Mouse (Mus musculus) kidney, postnatal 0 days (tissue): ENCODE measurements at regions not wholly inside any gene's neighbourhood (a gene's known extent, or its start where the extent isn't known, plus 50 kb on each side); places are given as distances from the start of the nearest gene placed in this dataset.

Experiments
- ATAC-seq: fragments of 200-750 bp; cut with Nextera tagmentation; replicated peaks from 2 replicates; pipeline ENCODE4 v1.8.0; 2017; ENCODE audit warnings: low read depth, moderate number of reproducible peaks, moderate TSS enrichment, moderate library complexity; ENCODE audit not compliant: low FRiP score
- DNase-seq: peaks from one replicate; pipeline ENCODE4 v3.0.0-alpha.2; 2016; ENCODE audit warnings: low spot score
- H3K27ac ChIP-seq: fragments of 300-500 bp; sonication (generic); 2 replicates; pipeline ENCODE4 v1.5.1; 2014; ENCODE audit warnings: mild to moderate bottlenecking
- H3K27me3 ChIP-seq: fragments of 300-500 bp; sonication (generic); 2 replicates; pipeline ENCODE4 v1.6.1; 2014; ENCODE audit warnings: low read length, mixed read lengths; ENCODE audit not compliant: insufficient read depth
- H3K36me3 ChIP-seq: fragments of 300-500 bp; sonication (generic); 2 replicates; pipeline ENCODE4 v1.6.1; 2014; ENCODE audit warnings: low read length, mixed read lengths; ENCODE audit not compliant: insufficient read depth
- H3K4me1 ChIP-seq: fragments of 300-500 bp; sonication (generic); replicated peaks from 2 replicates; pipeline ENCODE4 v1.6.1; 2014; ENCODE audit warnings: antibody characterized with exemption, low read length, mixed read lengths; ENCODE audit not compliant: insufficient read depth
- H3K4me2 ChIP-seq: fragments of 300-500 bp; sonication (generic); 2 replicates; pipeline ENCODE4 v1.6.1; 2014; ENCODE audit warnings: mild to moderate bottlenecking, low read length, moderate library complexity, mixed read lengths
- H3K4me3 ChIP-seq: fragments of 300-500 bp; sonication (generic); replicated peaks from 2 replicates; pipeline ENCODE4 v1.5.1; 2014; ENCODE audit warnings: low read depth, low read length
- H3K9ac ChIP-seq: fragments of 300-500 bp; sonication (generic); 2 replicates; pipeline ENCODE4 v1.6.1; 2014; ENCODE audit warnings: low read depth, low read length
- H3K9me3 ChIP-seq: fragments of 300-500 bp; sonication (generic); replicated peaks from 2 replicates; pipeline ENCODE4 v1.6.1; 2016; ENCODE audit warnings: low read length, inconsistent platforms, mixed read lengths
- CTCF ChIP-seq: IDR thresholded peaks from 2 replicates; pipeline ENCODE4 v1.5.1; 2016; ENCODE audit warnings: antibody characterized with exemption, low read depth, mild to moderate bottlenecking, moderate library complexity
- WGBS: fragments of 180-500 bp; shearing (Covaris S2); extraction: QIAGEN DNeasy Blood & Tissue Kit; methylation state at CpG from one replicate; pipeline ENCODE4 v1.1.7; 2014; 5-methylcytosine and 5-hydroxymethylcytosine counted together

DNA sequence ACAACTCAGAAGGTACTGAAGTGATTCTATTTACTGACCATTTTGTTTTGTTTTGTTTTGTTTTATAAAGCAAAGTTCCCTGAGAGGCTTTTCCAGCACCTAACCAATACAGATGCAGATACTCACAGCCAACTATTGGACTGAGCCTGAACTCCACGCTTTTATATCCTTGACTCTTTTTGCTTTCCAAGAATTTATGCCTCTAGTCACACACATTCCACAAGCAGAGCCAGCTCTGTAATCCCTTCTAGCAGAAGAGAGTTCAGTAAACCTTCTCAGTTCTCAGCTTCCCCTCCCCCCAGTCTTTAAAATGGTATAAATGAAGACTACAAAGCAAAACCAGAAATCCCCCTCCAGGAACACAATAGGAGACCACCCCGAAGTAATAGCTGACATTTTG lies 269.0 kb upstream of the 1700003H04Rik start:
- DNase-seq = peak; percentile 25
- ATAC-seq = no peak
- Histone ChIP-seq H3K36me3 (no peaks in the 10 kb centered on the region), H3K4me1 (no peaks in the 10 kb centered on the region), H3K4me2 (no peak overlapping the region), H3K4me3 (no peak overlapping the region), H3K9ac (no peak overlapping the region), H3K9me3 (no peaks in the 10 kb centered on the region), H3K27me3 (no peaks in the 10 kb centered on the region), H3K27ac (no peak overlapping the region)
- TF ChIP-seq CTCF = no peak
- 66% methylated on average over 2 of the region's 2 CpGs for WGBS

DNA sequence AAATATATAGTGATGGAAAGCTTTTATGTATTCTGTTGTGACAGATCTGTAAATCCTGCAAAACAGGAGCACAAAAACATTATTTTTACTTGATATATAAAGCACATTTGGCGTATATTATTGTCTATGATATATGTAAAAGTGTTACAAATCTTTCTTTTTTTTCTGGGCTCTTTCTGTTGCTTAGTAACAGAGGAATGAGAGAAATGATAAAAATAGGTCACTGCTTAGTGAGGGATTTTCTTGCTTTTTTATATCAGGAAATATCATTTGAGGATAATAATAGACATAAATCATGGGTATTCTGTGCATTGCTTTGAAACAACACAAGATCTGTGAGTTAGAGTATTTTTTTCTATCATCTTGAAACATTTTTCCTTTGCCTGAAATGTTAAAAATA lies 239.7 kb upstream of the 1700003H04Rik start:
- H3K9ac ChIP-seq = no peak overlapping the region
- H3K27me3 ChIP-seq = no peaks in the 10 kb centered on the region
- 75% methylated on average over 1 of the region's 1 CpGs for WGBS
- H3K36me3 ChIP-seq = no peaks in the 10 kb centered on the region
- no peak overlapping the region for H3K4me3 ChIP-seq
- no peaks in the 10 kb centered on the region for H3K9me3 ChIP-seq
- no peak for TF ChIP-seq CTCF
- ATAC-seq (no peak), DNase-seq (no peak)
- no peaks in the 10 kb centered on the region for H3K4me1 ChIP-seq
- H3K4me2 ChIP-seq = no peak overlapping the region
- H3K27ac ChIP-seq = no peak overlapping the region

DNA sequence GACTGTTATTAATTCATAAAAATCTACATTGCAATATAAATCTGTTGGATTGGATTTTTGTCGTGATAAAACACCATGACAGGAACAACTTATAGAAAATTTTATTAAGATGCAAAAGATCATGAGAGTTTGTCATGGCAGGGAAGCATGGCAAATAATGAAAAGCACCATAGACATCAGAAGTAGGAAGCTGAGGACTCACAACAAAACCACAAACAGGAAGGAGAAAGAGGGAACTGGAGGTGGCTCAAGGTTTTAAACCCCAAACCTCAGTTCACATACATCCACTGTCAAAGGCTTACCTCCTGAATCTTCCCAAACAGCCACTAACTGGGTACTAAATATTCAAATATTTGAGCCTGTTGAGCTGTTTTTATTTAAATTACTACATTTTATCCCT lies 226.0 kb upstream of the 1700003H04Rik start:
- WGBS = 88% methylated on average over 1 of the region's 1 CpGs
- H3K9ac ChIP-seq = no peak overlapping the region
- no peaks in the 10 kb centered on the region for H3K27me3 ChIP-seq
- TF ChIP-seq CTCF = no peak
- ATAC-seq = no peak
- no peak overlapping the region for H3K27ac ChIP-seq
- no peaks in the 10 kb centered on the region for H3K9me3 ChIP-seq
- H3K4me1 ChIP-seq = no peaks in the 10 kb centered on the region
- no peak for DNase-seq
- no peaks in the 10 kb centered on the region for H3K36me3 ChIP-seq
- H3K4me3 ChIP-seq = no peak overlapping the region
- no peak overlapping the region for H3K4me2 ChIP-seq

DNA sequence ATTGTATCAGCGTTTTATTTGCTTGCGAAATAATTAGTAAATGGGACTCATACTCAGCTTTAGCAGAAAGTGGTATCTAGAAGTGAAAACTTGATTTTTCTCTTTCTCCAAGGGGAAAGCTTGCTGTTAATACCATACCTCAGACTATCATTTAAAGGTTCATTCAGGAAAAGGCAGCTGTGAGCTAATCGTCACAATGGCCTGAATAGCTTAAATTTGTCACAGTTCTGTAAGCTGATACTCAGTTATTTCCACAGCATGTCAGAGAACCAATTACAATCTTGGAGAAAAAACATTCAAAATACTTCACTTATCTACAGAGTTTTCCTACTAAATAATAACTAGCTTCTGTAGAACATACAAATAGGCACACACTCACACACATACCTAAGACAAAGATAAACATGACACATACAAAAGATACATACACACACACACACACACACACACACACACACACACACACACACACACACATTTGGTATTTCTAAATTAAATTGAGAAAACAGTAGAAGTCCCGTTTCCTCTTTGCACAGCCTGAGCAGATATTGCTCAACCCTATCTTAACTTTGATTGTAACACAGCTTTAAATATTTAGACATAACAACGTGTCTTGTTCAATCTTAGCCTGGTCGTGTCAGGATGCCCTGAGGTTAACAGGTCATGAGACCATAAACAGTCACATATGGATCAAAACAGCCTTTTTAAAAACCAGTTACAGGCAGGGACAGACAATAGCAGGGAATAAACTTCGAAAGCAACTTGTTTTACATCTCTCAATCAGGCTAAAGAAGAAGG lies 208.5 kb upstream of the 1700003H04Rik start:
- Histone ChIP-seq H3K4me1 (no peaks in the 10 kb centered on the region), H3K27me3 (no peaks in the 10 kb centered on the region), H3K36me3 (no peaks in the 10 kb centered on the region), H3K9ac (no peak overlapping the region), H3K9me3 (no peaks in the 10 kb centered on the region), H3K4me2 (no peak overlapping the region), H3K27ac (no peak overlapping the region), H3K4me3 (no peak overlapping the region)
- no peak for ATAC-seq
- WGBS = 60% methylated on average over 7 of the region's 7 CpGs
- DNase-seq = no peak
- TF ChIP-seq CTCF = no peak

DNA sequence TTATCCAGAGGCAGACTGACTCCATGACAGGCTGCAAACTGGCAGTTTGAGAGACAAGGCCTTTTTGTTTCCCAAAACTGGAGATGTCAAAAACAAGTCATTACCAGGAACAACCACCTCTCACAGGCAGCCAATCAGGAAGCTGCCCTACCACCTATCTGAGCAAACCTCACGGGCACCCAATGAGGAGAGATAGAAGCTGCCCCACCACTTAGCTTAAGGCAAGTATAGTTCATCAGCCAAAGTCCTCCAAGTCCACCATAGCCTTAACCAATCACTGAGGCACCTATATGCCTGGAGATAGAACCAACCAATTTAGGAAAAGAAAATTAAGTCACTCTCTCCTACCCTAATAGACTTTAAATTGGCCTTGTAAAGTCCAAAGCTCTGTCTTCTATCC lies 207.3 kb upstream of the 1700003H04Rik start:
- Histone ChIP-seq H3K4me1 (no peaks in the 10 kb centered on the region), H3K36me3 (no peaks in the 10 kb centered on the region), H3K4me2 (no peak overlapping the region), H3K4me3 (no peak overlapping the region), H3K27ac (no peak overlapping the region), H3K9me3 (no peaks in the 10 kb centered on the region), H3K9ac (no peak overlapping the region), H3K27me3 (no peaks in the 10 kb centered on the region)
- DNase-seq = no peak
- TF ChIP-seq CTCF = no peak
- ATAC-seq = no peak
- 88% methylated on average over 1 of the region's 1 CpGs for WGBS

DNA sequence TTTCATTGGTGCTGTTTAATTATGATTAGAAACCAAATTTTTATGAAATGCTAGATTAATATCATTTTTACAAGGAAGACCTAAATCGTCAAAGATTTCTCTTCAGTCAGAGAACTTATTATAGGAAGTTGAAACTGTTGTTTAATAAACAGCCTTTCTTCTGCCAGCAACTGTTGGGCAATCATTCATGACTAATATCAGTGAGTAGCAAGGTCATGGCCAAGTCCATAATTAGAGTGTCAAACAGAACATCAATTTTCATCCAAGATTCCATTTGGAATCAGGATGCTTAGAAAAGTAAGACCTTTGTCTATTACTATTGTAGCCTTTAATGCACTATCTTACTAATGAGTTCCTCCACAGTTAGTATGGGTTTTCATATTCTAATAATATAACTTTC lies 189.4 kb upstream of the 1700003H04Rik start:
- ATAC-seq (no peak), DNase-seq (no peak)
- no peak overlapping the region for H3K27ac ChIP-seq
- H3K36me3 ChIP-seq = no peaks in the 10 kb centered on the region
- H3K9me3 ChIP-seq = no peaks in the 10 kb centered on the region
- H3K4me3 ChIP-seq = no peak overlapping the region
- H3K4me2 ChIP-seq = no peak overlapping the region
- 67% methylated on average over 1 of the region's 1 CpGs for WGBS
- TF ChIP-seq CTCF = no peak
- H3K9ac ChIP-seq = no peak overlapping the region
- no peaks in the 10 kb centered on the region for H3K27me3 ChIP-seq
- H3K4me1 ChIP-seq = no peaks in the 10 kb centered on the region

DNA sequence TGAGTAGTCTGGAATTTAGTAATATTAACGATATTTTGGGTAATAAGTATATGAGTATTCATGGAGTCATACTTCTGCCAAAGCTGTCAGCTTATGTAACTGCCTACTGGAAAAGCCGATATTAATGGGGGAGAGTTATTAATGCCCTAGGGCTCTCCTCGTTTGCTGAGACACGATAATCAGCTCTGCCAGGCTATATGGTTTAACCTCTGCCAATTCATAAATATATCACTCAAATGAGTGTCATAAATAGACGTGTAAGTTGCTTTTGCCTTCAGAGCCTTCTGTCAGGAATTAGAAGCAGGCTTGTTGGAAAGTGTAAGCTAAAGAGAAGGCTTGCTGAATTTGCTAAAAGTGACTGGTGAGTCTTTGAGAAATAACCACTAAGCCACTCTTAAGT lies 188.4 kb upstream of the 1700003H04Rik start:
- Histone ChIP-seq H3K27me3 (no peaks in the 10 kb centered on the region), H3K4me3 (no peak overlapping the region)
- 62% methylated on average over 5 of the region's 5 CpGs for WGBS

More for the DNA sequence above, 188.4 kb upstream of the 1700003H04Rik start:
- H3K4me2 ChIP-seq = no peak overlapping the region
- H3K4me1 ChIP-seq = no peaks in the 10 kb centered on the region
- ATAC-seq (no peak), DNase-seq (no peak)
- TF ChIP-seq CTCF = no peak
- H3K9me3 ChIP-seq = no peaks in the 10 kb centered on the region
- H3K36me3 ChIP-seq = no peaks in the 10 kb centered on the region
- no peak overlapping the region for H3K9ac ChIP-seq
- H3K27ac ChIP-seq = no peak overlapping the region
